Comparison of ENCODE assay signal across 11 mouse cellular contexts in the genomic region with DNA sequence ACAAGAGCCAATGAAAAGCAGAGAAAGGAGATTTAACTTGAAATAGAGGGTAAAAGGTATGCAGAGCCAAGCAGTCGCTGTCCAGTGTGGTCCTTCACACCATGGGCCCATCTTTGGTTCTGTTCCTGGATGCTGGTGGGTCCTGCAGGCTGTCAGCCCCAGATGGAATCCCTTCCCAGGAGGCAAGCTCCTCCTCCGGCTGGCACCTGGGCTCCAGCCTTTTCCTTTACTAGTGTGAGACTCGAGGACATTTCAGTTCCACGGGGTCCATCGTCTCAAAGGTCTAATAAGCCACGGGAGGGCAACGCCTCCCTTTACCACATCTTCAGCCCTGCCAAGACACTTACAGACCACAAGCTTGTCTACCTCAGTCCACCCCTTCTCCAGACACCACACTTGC.
"Had no signal": no experiment of that assay in that cellular context is flagged by ENCODE, and none has a peak within 500 bp of the region (broad histone marks: within the 10 kb centered on the region; RNA-seq: fewer than 3 reads in every experiment).

No protein-coding gene starts in this region.

- DNase-seq: lung, adult 18-20 months; lung, embryonic 14.5 days; lung, postnatal 10 days; lung, postnatal 4 days; midbrain, embryonic 14.5 days; right cerebral cortex, postnatal 14 days; right cerebral cortex, postnatal 4 days; spleen, adult 18-20 months; thymus, adult 18-20 months; thymus, postnatal 14 days; thymus, postnatal 36 days had no signal
